Mouse (Mus musculus): Measurements from ENCODE around the gene Dnajc7. TPM values are rescaled to one million over a fixed set of nuclear protein-coding genes. Genes with fewer than 3 reads are reported as not detected.
A peak's percentile ranks its signal among the peaks of the same experiment; 100 is the strongest.
"Not testable (repeated sequence)": the region's sequence is repeated elsewhere in the genome, so short reads cannot be mapped to it uniquely, and the experiment has no call there.

Dnajc7 gene
- total RNA-seq (2021) = 100 to 1,000 TPM; 126 to 128 TPM
- long read RNA-seq, experiment 1, transcript Dnajc7-201 (14 exons, 2,330 nt) = major isoform, 18 of 27 reads
- long read RNA-seq, experiment 1, partial matches to known transcripts = 1 of 27 reads
- long read RNA-seq, experiment 1, other reads (novel, unspliced or antisense) = 8 of 27 reads
- long read RNA-seq, experiment 2, transcript Dnajc7-201 (14 exons, 2,330 nt) = major isoform, 10 of 17 reads
- long read RNA-seq, experiment 2, partial matches to known transcripts = 0 of 17 reads
- long read RNA-seq, experiment 2, other reads (novel, unspliced or antisense) = 6 of 17 reads

GRCm38 (mm10) chr11:100619982-100620381, at the start of gene Dnajc7:
Dnajc7 (minus strand) TSS chr11:100620168.
- no peak for DNase-seq

GRCm38 (mm10) chr11:100659806-100660205, 39.8 kb upstream of the Dnajc7 start:
- DNase-seq = no peak

- DNase-seq = no peak
Observed at GRCm38 (mm10) chr11:100656458-100656857, 36.5 kb upstream of the Dnajc7 start.

GRCm38 (mm10) chr11:100655589-100655988, 35.6 kb upstream of the Dnajc7 start:
- DNase-seq = not testable (repeated sequence)

- DNase-seq = no peak
Observed at GRCm38 (mm10) chr11:100651748-100652147, 31.8 kb upstream of the Dnajc7 start.

GRCm38 (mm10) chr11:100651205-100651604, 31.2 kb upstream of the Dnajc7 start:
- DNase-seq = no peak

- no peak for DNase-seq
Observed at GRCm38 (mm10) chr11:100648405-100648804, 28.4 kb upstream of the Dnajc7 start.

GRCm38 (mm10) chr11:100646265-100646664, 26.3 kb upstream of the Dnajc7 start:
- no peak for DNase-seq

GRCm38 (mm10) chr11:100643612-100644575, 23.9 kb upstream of the Dnajc7 start:
- peak in 1 of 2 experiments; percentile 30 for DNase-seq

- peak in 1 of 2 experiments; percentile 26 for DNase-seq
Observed at GRCm38 (mm10) chr11:100640159-100640906, 20.4 kb upstream of the Dnajc7 start.

GRCm38 (mm10) chr11:100634530-100634929, 14.6 kb upstream of the Dnajc7 start:
- DNase-seq = no peak

GRCm38 (mm10) chr11:100628862-100629352, 8.9 kb upstream of the Dnajc7 start:
- DNase-seq = no peak

- DNase-seq = no peak
Observed at GRCm38 (mm10) chr11:100628056-100628455, 8.1 kb upstream of the Dnajc7 start.

- peak; percentile 68 to 86 for DNase-seq
Observed at GRCm38 (mm10) chr11:100626701-100627195, 6.8 kb upstream of the Dnajc7 start.

- DNase-seq = no peak
Observed at GRCm38 (mm10) chr11:100625754-100626700, 6.1 kb upstream of the Dnajc7 start.

- peak in 1 of 2 experiments; percentile 42 for DNase-seq
Observed at GRCm38 (mm10) chr11:100623867-100624266, 3.9 kb upstream of the Dnajc7 start.

GRCm38 (mm10) chr11:100622714-100623113, 2.7 kb upstream of the Dnajc7 start:
- peak; percentile 97 for DNase-seq

- peak; percentile 96 to 97 for DNase-seq
Observed at GRCm38 (mm10) chr11:100619485-100619975, 438 bp downstream of the Dnajc7 start.

GRCm38 (mm10) chr11:100618761-100619484, 1.0 kb downstream of the Dnajc7 start, which contains the start of gene Nkiras2:
Nkiras2 (plus strand) TSS chr11:100619244.
- DNase-seq = peak in 1 of 2 experiments; percentile 66

GRCm38 (mm10) chr11:100617480-100617879, 2.5 kb downstream of the Dnajc7 start:
- DNase-seq = no peak
